Mouse (Mus musculus) megakaryocyte-erythroid progenitor cell, adult 5-6 weeks (primary cell): ENCODE measurements around the gene Sh2d5. TPM values are rescaled to one million over a fixed set of nuclear protein-coding genes. Genes with fewer than 3 reads are reported as not detected.

Source experiments
- ATAC-seq: replicated peaks from 2 replicates; pipeline ENCODE4 v1.8.0; 2016; ENCODE audit warnings: mild to moderate bottlenecking, inconsistent platforms; ENCODE audit not compliant: severe bottlenecking, poor library complexity, low FRiP score, low TSS enrichment
- total RNA-seq, 2 experiments: library from RNA; stranded (forward) in 1 of 2; stranded (reverse) in 1 of 2; fragments of 200-1000, 215-1000 nt in 1 of 2; fragments of >200 nt in 1 of 2; fragmentation: Nextera tagmentation in 1 of 2; gene quantifications; 2 replicates each; pipeline ENCODE4 v1.2.3; 2014 to 2017

Gene Sh2d5
- 1.7 and 1.9 TPM in 2 replicates for total RNA-seq (2014; fragmentation: Nextera tagmentation)
- total RNA-seq (2017): 1.8 and 2.7 TPM in 2 replicates

GRCm38 (mm10) chr4:138250088-138250960 is at the start of gene Sh2d5, which contains the start of gene Kif17:
TSS of gene Sh2d5 (plus strand) at chr4:138250403.
TSS of gene Kif17 (plus strand) at chr4:138250435.
- peak; percentile 91 for ATAC-seq

GRCm38 (mm10) chr4:138200769-138201168 is 49.4 kb upstream of the Sh2d5 start:
- no peak for ATAC-seq

- no peak for ATAC-seq
Observed at GRCm38 (mm10) chr4:138201696-138202095, 48.5 kb upstream of the Sh2d5 start.

GRCm38 (mm10) chr4:138210116-138210515 is 40.1 kb upstream of the Sh2d5 start:
- no peak for ATAC-seq

GRCm38 (mm10) chr4:138213861-138214260 is 36.3 kb upstream of the Sh2d5 start:
- ATAC-seq: no peak

- no peak for ATAC-seq
Observed at GRCm38 (mm10) chr4:138215671-138216199, 34.5 kb upstream of the Sh2d5 start.

- peak; percentile 41 for ATAC-seq
Observed at GRCm38 (mm10) chr4:138216200-138216890, 33.9 kb upstream of the Sh2d5 start, which contains the start of gene Hp1bp3. TSS of gene Hp1bp3 (plus strand) at chr4:138216296.

GRCm38 (mm10) chr4:138216891-138217392 is 33.3 kb upstream of the Sh2d5 start:
- peak; percentile 79 for ATAC-seq

GRCm38 (mm10) chr4:138217441-138217840 is 32.8 kb upstream of the Sh2d5 start:
- ATAC-seq: no peak

- no peak for ATAC-seq
Observed at GRCm38 (mm10) chr4:138217951-138218685, 32.1 kb upstream of the Sh2d5 start.

- ATAC-seq: no peak
Observed at GRCm38 (mm10) chr4:138219331-138219730, 30.9 kb upstream of the Sh2d5 start.

- no peak for ATAC-seq
Observed at GRCm38 (mm10) chr4:138220761-138221160, 29.4 kb upstream of the Sh2d5 start.

GRCm38 (mm10) chr4:138221406-138221805 is 28.8 kb upstream of the Sh2d5 start:
- ATAC-seq: 0 out of 2 replicates have a peak, but pooled peaks have one; percentile 21

- no peak for ATAC-seq
Observed at GRCm38 (mm10) chr4:138222396-138222795, 27.8 kb upstream of the Sh2d5 start.

- no peak for ATAC-seq
Observed at GRCm38 (mm10) chr4:138223623-138224022, 26.6 kb upstream of the Sh2d5 start.

- no peak for ATAC-seq
Observed at GRCm38 (mm10) chr4:138246756-138247665, 3.2 kb upstream of the Sh2d5 start.

- 0 out of 2 replicates have a peak, but pooled peaks have one; percentile 21 for ATAC-seq
Observed at GRCm38 (mm10) chr4:138251819-138252218, 1.6 kb downstream of the Sh2d5 start.

GRCm38 (mm10) chr4:138252231-138252630 is 2.0 kb downstream of the Sh2d5 start:
- ATAC-seq: no peak
